Mouse (Mus musculus) small intestine, adult 2 months (tissue): ENCODE measurements around the gene Msantd3.

Experiments
- CTCF ChIP-seq: fragments of 200-500 bp; IDR thresholded peaks from 2 replicates; pipeline ENCODE4 v1.5.1; 2012; ENCODE audit warnings: low read depth, mild to moderate bottlenecking, control low read depth, inconsistent platforms, low read length, moderate library complexity, mixed read lengths; ENCODE audit not compliant: insufficient replicate concordance, insufficient read length; ENCODE audit errors: extremely low read depth
- POLR2A ChIP-seq: fragments of 200-500 bp; IDR thresholded peaks from 2 replicates; pipeline ENCODE4 v1.6.1; 2012; ENCODE audit warnings: low read depth, mild to moderate bottlenecking, control low read depth, inconsistent platforms, low read length, moderate library complexity

DNA sequence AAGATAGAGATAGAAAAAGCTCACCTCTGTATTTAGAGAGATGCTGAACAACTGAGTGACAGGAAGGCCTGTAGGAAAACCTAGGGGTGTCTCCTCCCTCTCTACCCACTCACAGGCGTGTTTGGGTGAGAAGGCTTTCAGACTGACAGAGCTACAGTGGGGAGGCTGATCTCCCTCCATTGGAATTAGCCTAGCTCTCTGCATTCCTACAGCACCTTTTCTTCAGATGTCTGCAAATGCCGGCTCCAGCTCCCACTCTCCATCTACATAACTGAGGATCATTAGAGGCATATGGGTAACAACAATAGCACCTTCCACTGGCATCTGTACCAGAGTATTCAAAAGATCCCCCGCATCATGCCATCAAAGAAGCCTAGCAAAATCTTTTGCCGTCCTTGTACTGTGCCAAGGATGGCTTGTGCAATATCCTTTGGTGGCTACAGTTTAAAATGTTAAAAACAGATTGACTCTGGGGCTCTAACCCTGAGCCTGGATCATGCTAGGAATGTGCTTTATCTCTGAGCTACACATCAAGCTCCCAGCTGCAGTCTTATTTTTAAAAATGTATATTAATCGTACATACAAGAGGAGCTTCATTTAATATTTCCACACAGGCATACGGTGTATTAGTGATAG is 39.9 kb downstream of the Msantd3 start:
- TF ChIP-seq CTCF (no peak), POLR2A (no peak)
